Mouse (Mus musculus) MEL (cell line): Measurements from ENCODE around the gene Tcf23. TPM values are rescaled to one million over a fixed set of nuclear protein-coding genes. Genes with fewer than 3 reads are reported as not detected.

Experiments
- DNase-seq: peaks from one replicate; pipeline ENCODE4 v3.0.0; 2011; ENCODE audit warnings: low read depth, low spot score
- H3K27ac ChIP-seq: 2 replicates; pipeline ENCODE4 v1.5.1; 2012; ENCODE audit warnings: low read depth, mild to moderate bottlenecking, control low read depth, low read length, moderate library complexity; ENCODE audit not compliant: control insufficient read depth
- H3K27me3 ChIP-seq, 2 experiments: fragments of 150-350 bp in 1 of 2; sonication (generic) in 1 of 2; 2 replicates each; pipeline ENCODE4 v1.6.1; 2012; ENCODE audit warnings: low read length in 2 of 2, mild to moderate bottlenecking in 2 of 2, improper control_type of control experiment in 1 of 2, moderate library complexity in 1 of 2; ENCODE audit not compliant: insufficient read depth in 2 of 2, control insufficient read depth in 1 of 2
- H3K36me3 ChIP-seq, 2 experiments: 2 replicates each; pipeline ENCODE4 v1.6.1; 2012 to 2014; ENCODE audit warnings: low read length in 2 of 2, improper control_type of control experiment in 1 of 2, inconsistent platforms in 1 of 2, mild to moderate bottlenecking in 1 of 2; ENCODE audit not compliant: insufficient read depth in 2 of 2, control insufficient read depth in 1 of 2
- H3K4me1 ChIP-seq, 2 experiments: fragments of 150-350 bp in 1 of 2; sonication (generic) in 1 of 2; 2 replicates each; pipeline ENCODE4 v1.6.1; 2012; ENCODE audit warnings: low read length in 2 of 2, improper control_type of control experiment in 1 of 2, mild to moderate bottlenecking in 1 of 2; ENCODE audit not compliant: insufficient read depth in 2 of 2, control insufficient read depth in 1 of 2
- H3K4me3 ChIP-seq, 2 experiments: fragments of 150-350 bp in 1 of 2; sonication (generic) in 1 of 2; 2 replicates each; pipeline ENCODE4 v1.5.1; 2012; ENCODE audit warnings: low read depth in 2 of 2, low read length in 2 of 2, mild to moderate bottlenecking in 2 of 2, moderate library complexity in 2 of 2, control low read depth in 1 of 2, improper control_type of control experiment in 1 of 2; ENCODE audit not compliant: control insufficient read depth in 1 of 2, insufficient read depth in 1 of 2
- H3K79me2 ChIP-seq: 2 replicates; pipeline ENCODE4 v1.6.1; 2012; ENCODE audit warnings: mild to moderate bottlenecking, low read length, moderate library complexity; ENCODE audit not compliant: control insufficient read depth, poor library complexity, insufficient read depth
- H3K9ac ChIP-seq: 2 replicates; pipeline ENCODE4 v1.6.1; 2012; ENCODE audit warnings: low read depth, mild to moderate bottlenecking, control low read depth, low read length, moderate library complexity; ENCODE audit not compliant: control insufficient read depth, poor library complexity, severe bottlenecking
- H3K9me3 ChIP-seq: fragments of 150-350 bp; sonication (generic); replicated peaks from 2 replicates; pipeline ENCODE4 v1.6.1; 2012; ENCODE audit warnings: mild to moderate bottlenecking, low read length, improper control_type of control experiment, moderate library complexity; ENCODE audit not compliant: insufficient read depth
- CTCF ChIP-seq, 3 experiments: IDR thresholded peaks in 2 of 3; conservative IDR thresholded peaks in 1 of 3; 2 replicates each; pipeline ENCODE4 v1.5.1; 2011 to 2012; ENCODE audit warnings: low read length in 3 of 3, low read depth in 2 of 3, mild to moderate bottlenecking in 2 of 3, improper control_type of control experiment in 1 of 3, inconsistent platforms in 1 of 3, mixed read lengths in 1 of 3, moderate library complexity in 1 of 3; ENCODE audit not compliant: control insufficient read depth in 1 of 3, insufficient read depth in 1 of 3, poor library complexity in 1 of 3, severe bottlenecking in 1 of 3
- E2F4 ChIP-seq: IDR thresholded peaks from 2 replicates; pipeline ENCODE4 v1.6.1; 2011; ENCODE audit warnings: low read depth, low read length, improper control_type of control experiment, borderline replicate concordance
- ETS1 ChIP-seq: IDR thresholded peaks from 2 replicates; pipeline ENCODE4 v1.6.1; 2012; ENCODE audit warnings: low read depth, mild to moderate bottlenecking, inconsistent platforms, low read length, improper control_type of control experiment, moderate library complexity
- JUND ChIP-seq: IDR thresholded peaks from 2 replicates; pipeline ENCODE4 v1.6.1; 2011; ENCODE audit warnings: low read depth, mild to moderate bottlenecking, improper control_type of control experiment, low read length
- KAT2A ChIP-seq: conservative IDR thresholded peaks from 2 replicates; pipeline ENCODE4 v1.6.1; 2012; ENCODE audit warnings: low read depth, low read length, improper control_type of control experiment, inconsistent platforms
- MYB ChIP-seq: IDR thresholded peaks from 2 replicates; pipeline ENCODE4 v1.6.1; 2011; ENCODE audit warnings: mild to moderate bottlenecking, low read depth, low read length, improper control_type of control experiment
- RAD21 ChIP-seq: IDR thresholded peaks from 2 replicates; pipeline ENCODE4 v1.6.1; 2011; ENCODE audit warnings: mild to moderate bottlenecking, low read depth, low read length, improper control_type of control experiment
- RCOR1 ChIP-seq: IDR thresholded peaks from 2 replicates; pipeline ENCODE4 v1.6.1; 2012; ENCODE audit warnings: low read depth, mild to moderate bottlenecking, inconsistent platforms, low read length, improper control_type of control experiment
- polyA plus RNA-seq, 2 experiments: library from polyadenylated mRNA; stranded (reverse) in 1 of 2; unstranded in 1 of 2; fragments of >175 nt in 1 of 2; fragments of >200 nt in 1 of 2; gene quantifications; 2 replicates each; pipeline versions ENCODE4 v1.2.1 to v1.2.4; 2012; ENCODE audit warnings: low replicate concordance in 2 of 2, low read depth in 1 of 2; ENCODE audit not compliant: insufficient read length in 2 of 2, insufficient read depth in 1 of 2, missing spikeins in 1 of 2
- total RNA-seq: library from RNA; depleted of rRNA; stranded (reverse); fragments of 300-350 nt; gene quantifications from 2 replicates; pipeline ENCODE4 v1.2.3, GENCODE M21; 2012; rRNA removed

The Tcf23 gene
- total and polyA plus RNA-seq, 3 experiments = 0.07 to 0.08 TPM; not detected in 1

DNA sequence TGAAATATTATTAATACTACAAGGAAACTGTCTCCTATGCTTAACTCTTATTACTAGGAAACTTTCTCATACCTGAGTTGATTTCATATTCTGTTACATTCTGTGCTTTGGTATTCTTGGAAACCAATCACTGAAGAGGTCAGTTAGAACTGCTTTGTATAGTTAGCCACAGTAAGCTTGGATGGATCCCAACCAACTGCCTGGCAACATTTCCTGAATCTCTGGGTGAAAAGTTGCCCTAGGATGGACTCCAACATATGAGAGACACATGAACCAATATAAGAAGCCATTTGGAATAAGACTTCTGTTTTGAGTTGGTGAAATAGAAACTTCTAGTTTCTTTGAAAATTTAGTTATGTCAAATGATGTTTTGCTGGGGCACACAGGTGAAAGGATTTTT is 56.2 kb downstream of the Tcf23 start:
- no peaks in the 10 kb centered on the region for H3K9me3 ChIP-seq
- no peaks in the 10 kb centered on the region for H3K79me2 ChIP-seq
- H3K9ac ChIP-seq = no peak overlapping the region
- H3K4me3 ChIP-seq = no peak overlapping the region
- H3K36me3 ChIP-seq = no peaks in the 10 kb centered on the region
- no peak for DNase-seq
- H3K27me3 ChIP-seq = peaks cover 7 to 15% of the 10 kb centered on the region in 2 experiments
- TF ChIP-seq CTCF (IDR thresholded peaks at IDR 0.05 in 2 of 3, conservative IDR thresholded peaks at IDR 0.05 in 1 of 3; ENCODE audit: control insufficient read depth in 1 of 3, insufficient read depth in 1 of 3, low read depth in 2 of 3, low read length in 3 of 3, poor library complexity in 1 of 3, severe bottlenecking in 1 of 3) (no peak), E2F4 (no peak), RAD21 (no peak), ETS1 (no peak), KAT2A (no peak), RCOR1 (no peak), MYB (no peak), JUND (no peak)
- TF ChIP-seq, all 39 proteins: peak for 0
- Histone ChIP-seq H3K27ac (no peak overlapping the region), H3K4me1 (no peaks in the 10 kb centered on the region)

Other genes with a start within 250 kb of the Tcf23 start
- gene Mapre3, start 154.0 kb upstream of the Tcf23 start, total RNA-seq = 0.04 TPM in 1 of 2 replicates, not detected in the other
- under 1 TPM in 1 of 2 experiments, not detected in 1; 0.81 TPM for gene Mapre3, start 154.0 kb upstream of the Tcf23 start, polyA plus RNA-seq
- 41.3 and 50.5 TPM in 2 replicates for gene Tmem214, start 100.7 kb upstream of the Tcf23 start, total RNA-seq
- 100 to 1,000 TPM; 101 to 170 TPM for gene Tmem214, start 100.7 kb upstream of the Tcf23 start, polyA plus RNA-seq
- gene Agbl5, start 80.0 kb upstream of the Tcf23 start, total RNA-seq = 10.6 and 12.8 TPM in 2 replicates
- gene Agbl5, start 80.0 kb upstream of the Tcf23 start, polyA plus RNA-seq = 10 to 100 TPM in 1 of 2 experiments, not detected in 1; 45.0 TPM
- gene Ost4, start 60.9 kb upstream of the Tcf23 start, total RNA-seq = 296 and 321 TPM in 2 replicates
- gene Ost4, start 60.9 kb upstream of the Tcf23 start, polyA plus RNA-seq = 100 to 1,000 TPM; 220 to 478 TPM
- gene Emilin1, start 55.3 kb upstream of the Tcf23 start, total RNA-seq = 1.3 and 1.5 TPM in 2 replicates
- gene Emilin1, start 55.3 kb upstream of the Tcf23 start, polyA plus RNA-seq = 1 to 10 TPM in 1 of 2 experiments, not detected in 1; 2.0 TPM
- 268 and 308 TPM in 2 replicates for gene Khk, start 47.2 kb upstream of the Tcf23 start, total RNA-seq
- 100 to 1,000 TPM in 1 of 2 experiments, not detected in 1; 461 TPM for gene Khk, start 47.2 kb upstream of the Tcf23 start, polyA plus RNA-seq
- gene Cgref1, start 23.1 kb upstream of the Tcf23 start, total RNA-seq = not detected in 2 replicates
- 1 to 10 TPM in 1 of 2 experiments, not detected in 1; 1.4 TPM for gene Cgref1, start 23.1 kb upstream of the Tcf23 start, polyA plus RNA-seq
- gene Preb, start 8.3 kb upstream of the Tcf23 start, total RNA-seq = 141 and 143 TPM in 2 replicates
- 100 to 1,000 TPM in 1 of 2 experiments, not detected in 1; 247 TPM for gene Preb, start 8.3 kb upstream of the Tcf23 start, polyA plus RNA-seq
- gene Atraid, start 79.7 kb downstream of the Tcf23 start, total RNA-seq = 31.7 and 37.2 TPM in 2 replicates
- 10 to 100 TPM in 1 of 2 experiments, not detected in 1; 58.0 TPM for gene Atraid, start 79.7 kb downstream of the Tcf23 start, polyA plus RNA-seq
- gene Slc5a6, start 80.3 kb downstream of the Tcf23 start, total RNA-seq = 25.6 and 34.5 TPM in 2 replicates
- 10 to 100 TPM in 1 of 2 experiments, not detected in 1; 41.7 TPM for gene Slc5a6, start 80.3 kb downstream of the Tcf23 start, polyA plus RNA-seq
- gene Cad, start 86.1 kb downstream of the Tcf23 start, total RNA-seq = 213 and 228 TPM in 2 replicates
- 100 to 1,000 TPM; 254 to 383 TPM for gene Cad, start 86.1 kb downstream of the Tcf23 start, polyA plus RNA-seq
- gene Dnajc5g, start 137.6 kb downstream of the Tcf23 start, total RNA-seq = not detected in 2 replicates
- not detected for gene Dnajc5g, start 137.6 kb downstream of the Tcf23 start, polyA plus RNA-seq
- gene Slc30a3, start 139.6 kb downstream of the Tcf23 start, total RNA-seq = not detected in 2 replicates
- not detected for gene Slc30a3, start 139.6 kb downstream of the Tcf23 start, polyA plus RNA-seq
- not detected in 2 replicates for gene Trim54, start 148.1 kb downstream of the Tcf23 start, total RNA-seq
- gene Trim54, start 148.1 kb downstream of the Tcf23 start, polyA plus RNA-seq = not detected
- not detected in 2 replicates for gene Ucn, start 170.2 kb downstream of the Tcf23 start, total RNA-seq
- not detected for gene Ucn, start 170.2 kb downstream of the Tcf23 start, polyA plus RNA-seq
- 25.4 and 25.8 TPM in 2 replicates for gene Mpv17, start 185.6 kb downstream of the Tcf23 start, total RNA-seq
- gene Mpv17, start 185.6 kb downstream of the Tcf23 start, polyA plus RNA-seq = 10 to 100 TPM in 1 of 2 experiments, not detected in 1; 49.9 TPM
- gene Gm29609, start 211.2 kb downstream of the Tcf23 start, total RNA-seq = 5.0 and 5.8 TPM in 2 replicates
- gene Gm29609, start 211.2 kb downstream of the Tcf23 start, polyA plus RNA-seq = 1 to 10 TPM in 1 of 2 experiments, not detected in 1; 6.4 TPM
- gene Gtf3c2, start 211.5 kb downstream of the Tcf23 start, total RNA-seq = 46.7 and 50.9 TPM in 2 replicates
- 100 to 1,000 TPM in 1 of 2 experiments, not detected in 1; 129 TPM for gene Gtf3c2, start 211.5 kb downstream of the Tcf23 start, polyA plus RNA-seq
- gene Snx17, start 224.6 kb downstream of the Tcf23 start, total RNA-seq = 67.3 and 85.1 TPM in 2 replicates
- gene Snx17, start 224.6 kb downstream of the Tcf23 start, polyA plus RNA-seq = 10 to 100 TPM in 1 of 2 experiments, not detected in 1; 85.6 TPM
- gene Eif2b4, start 224.8 kb downstream of the Tcf23 start, total RNA-seq = 126 and 151 TPM in 2 replicates
- 100 to 1,000 TPM in 1 of 2 experiments, not detected in 1; 282 TPM for gene Eif2b4, start 224.8 kb downstream of the Tcf23 start, polyA plus RNA-seq
- 6.0 and 7.0 TPM in 2 replicates for gene Zfp513, start 233.6 kb downstream of the Tcf23 start, total RNA-seq
- 10 to 100 TPM in 1 of 2 experiments, not detected in 1; 15.2 TPM for gene Zfp513, start 233.6 kb downstream of the Tcf23 start, polyA plus RNA-seq